Mouse (Mus musculus): ENCODE measurements around the gene Rbm19.

The Rbm19 gene

DNA sequence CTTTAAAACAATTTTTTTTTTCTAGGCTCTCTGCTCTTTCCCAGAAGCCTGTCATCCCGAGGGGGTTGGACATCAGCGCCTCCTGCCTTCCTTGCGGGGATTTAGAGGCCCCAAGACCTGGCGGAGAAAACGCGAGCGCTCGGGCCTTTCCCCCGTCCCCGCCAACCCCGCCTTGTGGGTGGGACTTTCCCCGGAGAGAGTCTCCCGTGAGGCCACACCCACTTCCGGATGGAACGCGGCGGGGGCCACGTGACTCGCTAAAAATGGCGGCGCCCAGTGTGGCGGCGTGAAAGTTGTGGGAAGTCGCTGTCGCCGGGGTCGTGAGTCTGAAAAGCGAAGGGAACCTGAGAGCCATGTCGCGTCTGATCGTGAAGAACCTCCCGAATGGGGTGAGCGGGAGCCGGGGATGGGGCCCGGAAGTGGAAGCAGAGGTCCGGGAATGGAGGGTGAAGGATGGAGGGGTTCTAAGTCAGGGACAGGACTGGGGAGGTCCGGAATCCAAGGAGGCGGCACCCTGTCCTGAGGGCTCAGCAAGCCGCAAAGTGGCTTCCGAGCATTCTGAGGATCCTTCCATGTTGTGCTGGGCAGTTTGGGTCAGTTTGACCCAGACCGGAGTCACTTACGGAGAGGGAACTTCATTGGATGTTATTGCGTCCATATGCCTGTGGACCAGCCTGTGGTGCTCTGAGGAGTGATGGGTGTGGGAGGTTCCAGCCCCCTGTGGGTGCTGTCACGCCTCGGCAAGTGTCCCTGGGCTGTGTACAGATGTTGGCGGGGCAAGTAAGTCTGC is at the start of gene Rbm19:
Gene Rbm19 (plus strand): TSS at position 205 of the 790 bp plus-strand sequence.
- peak; percentile 95 for DNase-seq (ENCODE audit: low read depth, low spot score)

DNA sequence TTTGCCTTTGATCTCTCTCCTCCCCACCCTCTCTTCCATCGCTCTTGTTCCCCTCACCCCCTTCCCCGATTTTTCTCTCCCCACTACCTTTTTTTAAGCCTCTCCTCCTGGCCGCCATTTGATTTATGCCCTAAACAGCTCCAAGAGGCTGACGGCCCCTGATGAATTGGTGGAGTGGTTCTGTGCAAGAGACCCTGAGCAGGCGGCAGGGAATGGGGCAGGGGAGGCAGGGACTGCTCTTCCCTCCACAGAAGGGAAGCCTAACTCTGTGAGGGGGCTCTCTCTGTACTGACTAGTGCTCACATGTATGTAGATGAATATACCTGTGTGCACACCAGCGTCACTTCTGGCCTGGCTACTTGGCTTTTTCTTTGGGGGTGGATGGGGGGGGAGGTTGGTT is 49.0 kb upstream of the Rbm19 start:
- no peak for DNase-seq (ENCODE audit: low read depth, low spot score)

DNA sequence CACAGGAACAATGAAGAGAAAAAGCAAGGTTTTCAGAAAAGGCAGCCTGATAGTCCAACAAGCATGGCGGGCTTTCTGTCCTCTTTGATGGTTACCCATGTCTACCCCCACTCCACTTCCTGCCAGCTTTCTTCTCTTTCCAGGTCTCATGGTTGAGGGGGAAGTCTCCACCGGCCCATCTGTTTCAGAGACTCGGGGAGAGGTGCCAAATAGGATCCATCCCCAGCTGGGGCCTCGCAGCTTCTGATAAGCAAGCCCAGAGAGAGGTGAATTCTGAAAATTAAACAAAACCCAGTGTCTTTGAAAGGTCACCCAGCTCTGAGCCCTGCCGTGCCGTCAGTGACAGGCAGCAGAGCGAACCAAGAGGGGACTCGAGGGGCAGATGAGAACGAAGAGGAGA is 42.2 kb upstream of the Rbm19 start:
- no peak for DNase-seq (ENCODE audit: low read depth, low spot score)

DNA sequence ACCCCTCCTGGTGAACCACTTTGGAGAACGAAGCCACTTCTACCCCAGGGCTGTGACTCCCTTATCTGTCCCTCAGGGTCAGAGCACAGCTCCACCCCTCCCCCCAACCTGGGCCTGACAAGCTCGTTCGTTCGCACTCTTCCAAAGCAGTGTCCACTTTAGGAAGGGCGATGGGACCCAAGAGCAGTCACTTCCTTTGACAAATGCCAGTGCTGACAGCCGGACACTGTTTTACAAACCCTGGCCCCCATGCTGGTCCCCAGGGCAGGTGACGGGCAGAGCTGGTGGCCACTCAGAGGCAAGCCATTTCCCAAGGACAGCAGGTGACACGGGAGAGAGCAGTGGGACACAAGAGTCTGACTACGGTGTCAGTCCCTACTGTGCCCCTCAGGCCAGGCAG is 36.2 kb upstream of the Rbm19 start:
- DNase-seq (ENCODE audit: low read depth, low spot score): no peak

DNA sequence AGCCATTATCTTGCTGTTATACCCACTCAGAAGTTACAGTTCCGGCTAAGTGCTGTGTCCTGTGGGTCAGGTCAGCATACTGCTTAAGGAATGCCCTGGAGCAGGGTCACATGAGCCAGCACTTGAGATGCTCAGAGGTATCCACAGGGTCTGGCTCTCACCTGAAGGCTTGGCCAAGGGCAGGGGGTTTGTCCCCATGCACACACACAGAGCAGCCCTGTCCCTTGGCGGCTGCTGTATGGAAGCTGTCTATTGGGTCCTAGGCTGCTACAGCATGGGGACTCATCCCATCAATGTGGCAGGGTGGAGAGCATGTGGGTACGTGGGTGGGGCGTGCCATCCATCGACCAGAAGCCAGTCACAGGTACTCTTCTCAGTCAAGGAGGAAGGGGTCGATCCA is 35.8 kb upstream of the Rbm19 start:
- no peak for DNase-seq (ENCODE audit: low read depth, low spot score)

DNA sequence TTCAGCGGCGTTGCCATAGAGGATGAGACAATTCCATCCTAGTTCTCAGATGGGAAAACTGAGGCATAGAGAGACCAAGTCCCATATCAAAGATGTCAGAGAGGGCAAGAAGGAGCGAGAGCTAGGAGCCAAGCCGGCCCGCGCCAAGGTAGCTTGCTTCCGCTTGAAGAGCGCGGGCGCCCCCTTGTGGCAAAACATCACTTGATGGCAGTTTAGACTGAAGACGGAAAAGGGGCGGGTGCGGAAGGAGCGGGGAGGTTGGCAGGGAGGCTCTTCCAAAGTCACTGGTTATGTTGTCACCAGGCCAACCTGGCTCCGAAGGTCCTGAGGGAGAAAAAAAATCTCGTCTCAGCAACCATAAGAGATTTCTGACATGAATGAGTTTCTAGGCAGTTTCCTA is 27.7 kb upstream of the Rbm19 start:
- DNase-seq (ENCODE audit: low read depth, low spot score): peak; percentile 91

DNA sequence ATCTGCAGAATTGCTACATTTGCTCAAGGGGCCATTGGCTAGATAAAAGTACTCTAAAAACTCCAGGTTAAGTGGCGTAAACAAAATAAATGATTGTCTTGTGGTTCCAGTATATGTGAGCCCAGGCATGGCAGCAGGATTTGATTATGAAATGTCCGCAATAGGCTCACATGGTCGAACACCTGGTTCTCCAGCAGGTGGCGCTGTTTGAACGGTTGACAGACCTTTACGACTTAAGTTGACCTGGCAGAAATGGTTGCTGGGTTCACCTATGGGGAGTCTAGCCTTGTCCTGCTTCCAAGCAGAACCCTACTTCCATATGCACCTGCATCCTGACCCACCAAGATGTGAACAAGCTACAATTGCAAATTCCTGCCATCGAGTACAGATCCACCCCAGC is 21.7 kb upstream of the Rbm19 start:
- peak; percentile 83 for DNase-seq (ENCODE audit: low read depth, low spot score)

DNA sequence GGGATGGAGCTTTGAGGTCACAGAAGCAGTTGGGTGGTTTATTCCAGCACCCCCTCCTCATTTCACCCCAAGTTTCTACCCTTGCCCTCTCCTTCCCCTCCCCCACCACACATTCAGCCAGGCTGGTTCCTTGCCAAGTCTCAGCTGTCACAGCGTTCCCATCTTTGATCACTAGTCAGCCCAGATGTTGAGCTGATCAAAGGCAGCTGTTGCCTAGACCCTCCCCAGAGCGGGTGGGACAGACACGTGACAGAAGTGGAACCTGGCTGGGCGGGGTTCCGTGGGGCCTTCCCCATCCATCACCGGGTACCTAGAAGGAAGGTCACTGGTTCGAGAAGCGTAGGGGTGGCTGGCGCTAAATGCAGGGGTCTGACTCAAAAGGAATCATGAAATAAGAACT is 19.2 kb upstream of the Rbm19 start:
- DNase-seq (ENCODE audit: low read depth, low spot score): no peak

DNA sequence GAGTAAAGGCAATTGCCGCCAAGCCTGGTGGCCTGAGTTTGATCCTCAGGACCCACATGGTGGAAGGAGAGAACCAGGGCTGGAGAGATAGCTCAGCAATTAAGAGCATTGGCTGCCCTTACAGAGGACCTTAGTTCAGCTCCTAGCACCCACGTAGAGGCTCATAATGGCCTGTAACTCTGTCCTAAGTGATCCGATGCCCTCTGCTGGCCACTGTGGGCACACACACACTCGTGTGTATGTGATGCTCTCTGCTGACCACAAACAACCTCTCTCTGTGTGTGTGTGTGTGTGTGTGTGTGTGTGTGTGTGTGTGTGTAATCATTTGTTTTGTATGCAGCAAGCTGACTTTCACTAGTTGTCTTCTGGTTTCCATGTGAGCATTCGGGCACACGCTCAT is 15.5 kb upstream of the Rbm19 start:
- DNase-seq (ENCODE audit: low read depth, low spot score): peak; percentile 58

DNA sequence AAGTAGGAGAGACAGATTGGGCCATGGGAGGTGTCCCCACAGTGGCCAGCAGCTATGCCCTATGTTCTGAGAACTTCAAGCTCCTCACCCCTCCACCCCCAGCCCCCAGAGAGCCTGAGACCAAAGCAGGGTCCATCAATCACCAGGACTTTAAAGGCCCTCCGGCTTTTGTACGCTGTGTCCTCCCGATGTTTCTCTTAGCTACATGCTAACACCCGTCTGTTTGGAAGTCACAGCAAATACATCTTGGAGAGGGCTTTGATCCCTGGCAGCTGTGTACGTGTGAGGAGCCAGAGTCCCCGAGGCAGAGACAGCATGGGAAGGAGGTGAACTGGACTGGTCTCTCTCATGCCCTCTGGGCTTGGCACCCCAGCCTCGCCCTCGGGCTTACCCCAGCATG is 14.2 kb upstream of the Rbm19 start:
- no peak for DNase-seq (ENCODE audit: low read depth, low spot score)

DNA sequence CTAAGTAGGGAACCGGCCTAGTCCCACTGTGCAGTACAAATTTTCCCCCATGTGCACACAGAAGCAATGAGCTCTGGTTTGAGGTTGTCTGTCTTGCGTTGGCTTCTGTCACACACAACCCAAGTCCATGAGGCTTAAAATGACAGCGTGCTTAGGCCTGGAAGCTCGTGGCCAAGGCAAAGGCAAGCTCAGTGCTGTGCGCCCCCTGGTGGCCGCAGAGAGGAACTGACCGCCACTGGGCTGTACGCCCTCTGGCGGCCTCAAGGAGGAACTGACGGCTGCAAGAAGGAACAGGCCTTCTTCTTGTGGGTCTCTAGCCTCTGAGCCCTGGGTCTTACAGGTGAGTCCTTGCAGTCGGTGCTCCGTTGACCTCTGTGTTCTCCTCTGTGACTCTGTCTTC is 13.5 kb upstream of the Rbm19 start:
- peak; percentile 86 for DNase-seq (ENCODE audit: low read depth, low spot score)

DNA sequence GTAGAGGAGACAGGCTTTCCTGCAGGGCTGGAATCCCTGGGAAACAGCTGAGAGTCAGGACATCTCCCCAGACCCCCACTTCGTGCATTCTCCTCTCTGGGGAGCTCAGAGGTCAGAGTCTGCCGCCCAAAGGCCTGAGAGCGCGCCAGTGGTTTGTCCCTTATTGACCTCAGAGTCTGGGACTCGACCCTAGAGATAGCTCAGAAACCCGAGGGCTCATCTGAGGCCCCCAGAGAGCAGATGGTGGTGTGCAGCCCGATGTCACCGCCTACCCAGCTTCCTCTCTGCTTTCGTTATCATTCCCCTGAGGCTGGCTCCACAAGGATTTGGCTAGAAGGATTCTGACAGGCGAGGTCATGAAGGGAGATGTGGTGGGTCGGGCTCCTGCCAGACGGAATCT is 12.8 kb upstream of the Rbm19 start:
- DNase-seq (ENCODE audit: low read depth, low spot score): no peak

DNA sequence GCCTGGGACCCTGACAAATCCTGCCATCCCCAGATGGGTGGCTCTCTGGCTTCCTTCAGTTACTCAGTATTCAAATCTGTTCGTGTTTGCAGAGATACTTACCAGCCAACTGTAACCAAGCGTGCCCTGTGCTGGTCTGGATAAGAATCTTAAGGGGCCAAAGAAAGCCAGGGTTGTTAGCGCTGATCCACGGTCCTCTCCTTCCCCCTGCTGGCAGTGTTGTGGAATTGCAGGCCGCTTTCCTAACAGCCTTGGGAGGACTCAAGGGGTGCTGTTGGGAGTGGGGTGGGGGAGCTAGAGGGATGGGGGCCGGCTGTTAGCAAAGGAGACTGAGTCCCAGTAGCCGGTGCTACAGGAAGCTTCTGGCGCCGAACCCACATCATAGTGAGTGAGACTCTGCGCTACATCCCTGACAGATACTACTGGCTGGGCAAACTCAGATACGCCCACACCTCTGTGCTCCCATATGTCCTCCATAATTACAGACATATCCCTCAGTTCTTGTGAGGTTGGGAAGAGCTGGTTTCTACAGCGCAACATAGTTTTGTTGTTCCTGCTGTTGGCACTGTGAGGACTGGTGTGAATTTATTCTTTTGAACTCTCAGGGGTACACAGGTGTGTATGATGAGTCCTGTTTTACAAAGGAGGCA is 9.7 kb upstream of the Rbm19 start:
- peak; percentile 72 for DNase-seq (ENCODE audit: low read depth, low spot score)

DNA sequence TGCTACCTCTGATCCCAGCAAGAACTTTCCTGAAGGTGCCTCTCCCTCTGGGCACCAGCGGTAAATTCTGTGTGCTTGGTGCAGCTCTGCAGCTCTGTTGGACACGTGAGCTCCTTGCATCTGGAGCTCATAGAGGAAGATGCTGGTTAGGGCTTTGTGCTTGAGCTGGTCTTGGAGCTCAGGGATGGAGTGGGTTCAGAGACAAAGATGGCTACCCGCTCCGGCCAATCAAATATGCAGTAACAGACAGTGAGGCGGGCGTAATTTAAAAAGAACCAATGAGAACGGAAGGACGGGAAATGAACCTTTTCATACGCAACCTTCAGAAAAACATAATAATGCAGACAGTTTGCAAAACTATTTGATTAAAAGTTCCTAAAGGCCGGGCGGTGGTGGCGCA is 1.9 kb upstream of the Rbm19 start:
- DNase-seq (ENCODE audit: low read depth, low spot score): peak; percentile 63

DNA sequence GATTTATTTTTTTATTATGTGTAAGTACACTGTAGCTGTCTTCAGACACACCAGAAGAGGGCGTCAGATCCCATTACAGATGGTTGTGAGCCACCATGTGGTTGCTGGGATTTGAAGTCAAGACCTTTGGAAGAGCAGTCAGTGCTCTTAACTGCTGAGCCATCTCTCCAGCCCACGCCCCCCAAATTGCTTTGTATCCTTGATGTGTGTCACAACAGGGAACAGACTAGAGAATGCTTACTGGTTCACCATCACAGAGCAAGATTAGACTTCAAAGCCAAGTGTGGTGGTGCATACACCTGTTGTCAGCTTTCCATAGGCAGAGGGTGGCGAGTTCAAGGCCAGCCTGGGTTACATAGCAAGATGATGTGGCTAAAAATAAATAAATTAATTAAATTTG is 896 bp downstream of the Rbm19 start:
- DNase-seq (ENCODE audit: low read depth, low spot score): peak; percentile 67

DNA sequence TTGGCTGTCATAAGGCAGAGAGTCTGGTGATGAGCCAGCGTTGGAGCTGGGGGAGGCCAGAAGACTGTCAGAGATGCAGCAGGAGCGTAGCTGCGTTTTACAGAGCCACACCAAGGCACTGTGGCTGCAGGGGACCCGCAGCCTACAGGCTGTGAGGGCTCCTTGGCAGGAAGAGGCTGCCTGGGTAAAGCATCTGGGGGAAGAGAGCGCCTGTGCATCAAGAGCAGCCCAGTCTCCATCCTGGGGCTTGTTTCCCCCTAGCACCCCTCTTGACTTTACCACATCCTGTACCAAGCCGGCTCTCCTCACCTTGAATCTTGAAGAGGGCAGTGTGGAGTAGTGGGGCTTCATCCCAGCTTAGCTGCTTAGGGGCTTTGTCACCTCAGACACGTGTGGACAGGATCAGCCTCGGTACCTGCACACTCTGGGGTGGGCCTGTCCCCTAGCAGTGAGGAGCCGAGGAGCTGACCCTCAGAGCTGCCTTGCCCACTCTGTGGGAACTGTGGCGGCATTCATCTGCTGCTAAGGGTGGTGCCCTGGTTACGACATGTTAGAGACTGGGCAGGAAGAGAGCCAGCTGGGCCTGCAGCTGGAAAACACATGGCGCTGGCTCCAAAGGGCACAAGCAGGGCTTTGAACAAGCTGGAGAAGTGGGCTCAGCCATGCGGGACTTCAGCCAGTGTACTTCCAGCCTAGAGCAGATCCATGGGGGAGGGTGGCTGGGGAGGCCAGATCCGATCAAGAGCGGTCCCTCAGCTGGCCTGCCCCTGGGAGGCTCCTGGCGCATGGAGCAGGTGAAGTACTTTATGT is 8.8 kb downstream of the Rbm19 start:
- DNase-seq (ENCODE audit: low read depth, low spot score): no peak

DNA sequence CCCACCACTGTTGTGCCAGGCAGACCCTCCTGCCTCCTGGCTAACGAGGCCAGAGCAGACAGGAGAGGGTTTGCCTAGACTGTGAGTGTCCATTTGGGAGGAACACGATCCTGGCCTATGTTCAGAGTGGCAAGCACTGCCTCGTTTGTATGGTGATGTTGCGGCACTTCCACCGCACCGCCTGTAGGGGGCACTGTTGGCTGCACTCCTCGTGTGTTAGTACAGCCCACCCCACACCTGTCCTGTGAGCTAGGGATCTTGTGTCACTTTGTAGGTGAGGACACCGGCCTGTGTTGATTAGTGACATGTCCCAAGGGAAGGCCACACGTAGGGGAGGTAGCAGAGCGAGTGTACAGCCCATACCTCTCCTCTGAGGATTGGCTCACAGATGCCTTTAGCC is 11.4 kb downstream of the Rbm19 start:
- DNase-seq (ENCODE audit: low read depth, low spot score): peak; percentile 54

DNA sequence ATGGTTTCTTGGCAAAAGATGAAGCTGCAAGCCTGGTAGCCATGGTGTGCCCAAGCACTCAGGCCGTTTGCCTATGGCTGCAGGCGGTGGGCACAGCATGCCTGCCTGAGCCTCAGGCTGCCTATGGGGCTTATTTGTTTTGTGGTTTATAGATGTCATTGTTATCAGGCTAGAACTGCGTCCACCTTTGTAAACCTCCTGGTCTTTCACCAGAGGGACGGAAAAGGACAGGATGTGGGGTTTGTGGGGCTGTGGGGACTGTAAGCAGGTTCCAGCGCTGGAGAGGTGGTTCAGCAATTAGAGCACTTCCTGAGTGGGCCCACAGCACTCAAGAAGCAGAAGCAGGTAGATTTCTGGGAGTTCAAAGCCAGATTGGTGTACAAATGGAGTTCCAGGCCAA is 12.2 kb downstream of the Rbm19 start:
- no peak for DNase-seq (ENCODE audit: low read depth, low spot score)

DNA sequence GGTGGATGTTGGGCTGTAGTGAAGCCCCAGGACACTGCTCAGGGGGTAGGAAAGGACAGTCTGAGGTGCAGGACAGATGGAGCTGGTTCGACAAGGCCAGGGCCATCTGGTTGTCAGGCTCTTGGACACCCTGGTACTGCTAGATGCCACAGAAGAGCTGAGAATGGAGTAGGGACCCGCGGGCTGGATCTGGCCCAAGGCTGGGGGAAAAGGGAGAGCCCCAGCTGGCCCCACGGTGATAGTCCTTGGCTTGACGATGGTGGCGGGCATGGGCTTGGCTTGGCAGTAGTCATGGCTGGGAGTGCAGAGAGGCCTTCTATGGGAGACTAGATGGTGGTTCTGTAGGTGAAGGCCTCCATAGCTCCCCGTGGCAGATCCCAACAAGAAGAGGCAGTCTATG is 12.8 kb downstream of the Rbm19 start:
- no peak for DNase-seq (ENCODE audit: low read depth, low spot score)

DNA sequence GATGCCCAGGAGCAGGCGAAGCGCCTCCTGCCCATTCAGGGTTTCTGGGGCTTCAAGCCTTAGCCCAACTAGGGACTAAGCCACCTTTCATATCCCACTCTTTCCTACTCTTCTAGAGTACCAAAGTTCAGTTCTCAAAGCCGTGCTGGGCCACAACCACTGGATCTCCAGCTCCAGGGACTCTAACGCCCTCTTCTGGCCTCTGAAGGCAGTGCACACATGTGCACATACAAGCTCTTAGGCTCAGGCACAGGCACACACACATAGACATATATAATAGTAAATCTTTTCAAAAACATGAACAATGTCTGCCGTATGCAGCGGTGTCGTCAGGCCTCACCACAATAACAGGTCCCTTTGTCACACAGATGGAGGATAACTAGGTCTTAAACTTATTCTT is 13.5 kb downstream of the Rbm19 start:
- no peak for DNase-seq (ENCODE audit: low read depth, low spot score)

DNA sequence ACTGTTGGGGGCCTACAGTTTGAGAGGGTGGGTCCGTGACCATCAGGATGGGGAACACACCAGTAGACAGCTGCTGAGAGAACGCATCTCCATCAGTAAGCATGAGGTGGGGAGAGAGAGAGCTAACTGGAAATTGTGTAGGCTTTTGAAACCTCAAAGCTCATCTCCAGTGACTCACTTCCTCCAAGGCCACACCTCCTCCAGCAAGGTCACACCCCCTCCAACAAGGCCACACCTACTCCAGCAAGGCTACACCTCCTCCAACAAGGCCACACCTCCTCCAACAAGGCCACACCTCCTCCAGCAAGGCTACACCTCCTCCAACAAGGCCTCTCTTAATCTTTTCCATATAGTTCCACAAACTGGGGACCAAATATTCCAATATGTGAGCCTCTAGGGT is 13.9 kb downstream of the Rbm19 start:
- DNase-seq (ENCODE audit: low read depth, low spot score): peak; percentile 81

DNA sequence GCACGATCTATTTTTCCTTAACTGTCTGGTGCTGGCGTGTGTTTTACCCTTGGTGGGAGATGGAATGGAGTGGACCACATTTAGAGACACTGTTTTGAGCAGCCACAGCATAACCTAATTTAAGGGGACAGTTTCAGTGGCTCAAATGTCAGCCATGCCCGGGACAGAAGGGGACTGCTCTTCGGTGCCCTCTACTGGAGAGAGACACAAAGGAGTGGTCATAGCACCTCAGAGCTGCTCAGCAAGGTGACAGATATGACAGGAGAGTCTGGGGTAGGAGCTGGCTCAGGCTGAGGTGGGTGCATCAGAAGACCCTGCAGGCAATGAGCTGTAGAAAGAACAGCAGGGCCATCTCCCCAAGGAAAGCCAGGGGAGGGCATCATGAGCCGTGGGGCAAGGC is 15.3 kb downstream of the Rbm19 start:
- DNase-seq (ENCODE audit: low read depth, low spot score): peak; percentile 47

DNA sequence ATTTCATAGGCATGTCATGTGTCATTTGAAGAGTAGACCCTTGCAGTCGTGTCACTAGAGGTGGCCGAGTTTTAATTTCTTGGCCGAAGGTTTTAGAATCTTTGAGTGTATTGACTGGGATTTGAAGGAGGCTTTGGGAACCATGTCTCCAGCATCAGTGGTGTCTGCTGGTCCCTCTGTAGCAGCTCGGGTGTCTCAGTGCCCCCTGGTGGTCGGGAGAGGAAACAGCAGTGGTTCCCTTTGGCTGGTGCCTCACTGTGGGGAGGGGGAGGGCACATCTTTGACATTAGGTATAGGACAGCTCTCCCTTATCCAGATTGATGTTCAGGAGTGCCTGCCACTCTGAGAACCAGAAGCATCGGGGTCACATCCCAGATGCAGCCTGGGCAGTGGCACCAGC is 17.7 kb downstream of the Rbm19 start:
- DNase-seq (ENCODE audit: low read depth, low spot score): peak; percentile 68

Measured in ES-CJ7 (cell line).